Mouse (Mus musculus): ENCODE data around the gene Sspo. TPM values are rescaled to one million over a fixed set of nuclear protein-coding genes. Genes with fewer than 3 reads are reported as not detected.

The Sspo gene
- polyA plus RNA-seq, 1 experiment from 2014 or later: not detected

DNA sequence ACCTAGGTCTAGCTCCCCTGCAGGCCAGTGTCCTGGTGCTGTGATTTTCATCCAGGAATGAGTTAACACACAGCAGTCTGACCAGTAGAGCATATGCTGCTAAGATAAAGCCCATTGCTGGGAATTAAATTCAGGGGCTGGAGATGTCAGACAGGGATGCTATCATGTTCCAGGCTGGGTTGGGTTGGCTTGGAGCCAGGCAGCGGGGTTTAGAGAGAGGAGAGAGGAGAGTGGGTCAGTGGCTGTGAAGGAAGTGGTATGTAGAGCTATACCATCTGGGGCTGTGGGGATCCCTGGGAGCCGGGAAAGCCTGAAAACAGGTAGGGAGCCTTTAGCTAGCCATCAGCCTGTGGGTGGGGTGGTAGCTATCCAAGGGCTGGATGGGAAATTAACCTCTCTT, 82.8 kb downstream of the Sspo start:
- Histone ChIP-seq H3K27ac (no peak overlapping the region), H3K79me2 (ENCODE audit: inconsistent target) (no peaks in the 10 kb centered on the region), H3K36me3 (ENCODE audit: inconsistent target) (no peaks in the 10 kb centered on the region), H3K4me3 (ENCODE audit: inconsistent target) (no peak overlapping the region)
- 91% methylated on average over 2 of the region's 2 CpGs for WGBS (ENCODE audit: missing documents)

DNA sequence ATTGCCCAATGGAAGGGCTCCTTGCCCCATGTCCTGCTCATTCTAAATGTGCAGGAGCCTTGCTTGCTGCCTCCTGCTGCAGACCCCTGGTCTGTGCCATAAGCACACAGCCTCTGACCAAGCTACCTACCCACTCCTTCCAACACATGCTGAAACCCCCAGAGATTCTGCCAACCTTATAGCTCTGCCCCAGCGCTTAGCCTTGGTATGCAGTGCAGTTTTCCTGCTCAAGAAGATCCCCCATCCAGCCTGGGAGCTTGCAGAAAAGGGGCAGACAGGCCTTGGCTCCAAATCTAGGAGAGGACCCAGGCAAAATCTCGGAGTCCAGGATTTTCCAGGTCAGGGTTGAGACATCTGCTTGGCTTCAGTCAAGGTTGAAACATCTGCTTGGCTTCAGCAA, 85.4 kb downstream of the Sspo start:
- no peak overlapping the region for H3K4me3 ChIP-seq (ENCODE audit: inconsistent target)
- no peaks in the 10 kb centered on the region for H3K79me2 ChIP-seq (ENCODE audit: inconsistent target)
- no peak overlapping the region for H3K27ac ChIP-seq
- WGBS (ENCODE audit: missing documents): 100% methylated on average over 2 of the region's 2 CpGs
- H3K36me3 ChIP-seq (ENCODE audit: inconsistent target): no peaks in the 10 kb centered on the region

DNA sequence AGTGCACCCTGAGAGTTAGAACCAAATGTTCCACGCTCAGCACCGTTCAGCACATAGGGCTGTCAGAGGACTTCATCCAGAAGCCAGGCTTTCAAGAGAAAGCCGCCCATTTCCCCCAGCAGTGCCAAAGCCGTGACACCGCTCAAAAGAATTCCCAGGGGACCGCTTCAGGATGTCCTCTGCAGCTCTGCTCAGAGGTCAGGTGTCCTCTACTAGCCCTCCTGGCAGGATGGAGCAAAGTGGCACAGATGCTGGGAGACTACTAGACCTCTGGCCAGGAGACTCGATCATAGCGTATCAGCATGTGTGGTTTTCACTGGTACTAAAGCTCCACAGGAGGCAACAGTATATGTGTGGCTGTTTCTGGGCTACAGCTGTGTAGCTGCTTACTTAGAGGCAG, 86.9 kb downstream of the Sspo start:
- Histone ChIP-seq H3K4me3 (ENCODE audit: inconsistent target) (no peak overlapping the region), H3K27ac (no peak overlapping the region), H3K79me2 (ENCODE audit: inconsistent target) (no peaks in the 10 kb centered on the region), H3K36me3 (ENCODE audit: inconsistent target) (no peaks in the 10 kb centered on the region)
- 93% methylated on average over 8 of the region's 8 CpGs for WGBS (ENCODE audit: missing documents)

DNA sequence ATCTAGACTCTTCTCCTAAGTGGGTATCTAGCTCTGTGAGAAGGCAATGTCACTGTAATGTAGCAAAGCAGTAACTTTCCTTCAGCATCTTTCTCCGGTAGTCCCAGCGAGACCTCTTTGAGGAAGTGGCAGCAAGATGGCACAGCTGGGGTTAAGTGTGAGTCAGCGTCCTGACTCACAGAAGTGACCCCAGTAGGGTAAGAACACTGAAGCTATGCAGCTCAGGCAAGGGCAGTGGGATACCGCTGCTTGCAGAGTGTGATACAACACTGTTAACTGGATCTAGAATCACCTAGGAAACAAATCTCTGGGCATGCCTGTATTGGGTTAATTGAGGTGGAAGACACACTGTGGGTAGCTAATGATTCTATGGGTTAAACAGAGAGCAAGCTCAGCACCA, 88.1 kb downstream of the Sspo start:
- Histone ChIP-seq H3K36me3 (ENCODE audit: inconsistent target) (no peaks in the 10 kb centered on the region), H3K79me2 (ENCODE audit: inconsistent target) (no peaks in the 10 kb centered on the region), H3K27ac (no peak overlapping the region), H3K4me3 (ENCODE audit: inconsistent target) (no peak overlapping the region)
- WGBS (ENCODE audit: missing documents): 8% methylated on average over 4 of the region's 4 CpGs

DNA sequence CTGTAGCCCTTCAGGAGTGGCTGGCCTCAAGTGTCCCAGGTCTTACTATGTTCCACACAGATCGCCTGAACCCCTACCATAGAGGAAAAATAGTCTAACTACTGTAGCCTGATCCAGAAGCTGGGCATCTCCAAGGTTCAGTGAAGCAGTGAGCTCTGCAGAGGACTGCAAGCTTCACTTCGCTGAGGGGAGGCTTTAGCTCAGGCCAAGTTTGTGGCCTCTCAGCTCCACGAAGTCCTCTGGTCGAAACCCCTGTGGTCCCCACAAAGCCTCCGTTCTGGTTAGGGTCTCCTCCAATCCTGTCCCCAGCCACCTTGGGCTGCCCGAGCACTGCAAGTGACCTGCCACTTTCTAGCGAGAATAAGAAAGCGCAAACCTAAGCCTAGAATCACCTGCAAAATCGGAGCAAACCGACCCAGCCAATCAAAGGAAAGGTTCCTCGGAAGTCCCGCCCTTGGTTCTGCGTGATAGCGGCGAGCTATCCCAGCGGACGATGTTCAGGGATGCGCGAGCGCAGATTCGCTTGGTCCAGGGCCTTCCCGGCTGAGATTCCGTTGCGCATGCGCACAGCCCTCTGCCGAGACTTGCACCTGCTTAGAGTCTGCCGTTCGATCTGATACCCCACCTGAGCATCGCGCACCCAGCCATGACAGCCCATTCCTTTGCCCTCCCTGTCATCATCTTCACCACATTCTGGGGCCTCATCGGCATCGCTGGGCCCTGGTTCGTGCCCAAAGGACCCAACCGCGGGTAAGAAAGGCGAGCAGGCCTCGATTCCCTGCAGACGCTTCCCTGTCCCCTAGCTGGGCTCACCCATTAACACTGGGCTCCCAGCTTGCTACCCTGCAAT, 89.3 kb downstream of the Sspo start, which contains the start of gene Atp6v0e2:
Atp6v0e2 (plus strand) TSS at position 511 of the 850 bp plus-strand sequence.
- no peak within 1 kb of the TSS for H3K27ac ChIP-seq
- no peaks in the 10 kb centered on the region for H3K79me2 ChIP-seq (ENCODE audit: inconsistent target)
- H3K36me3 ChIP-seq (ENCODE audit: inconsistent target): no peaks in the 10 kb centered on the region
- no peak within 1 kb of the TSS for H3K4me3 ChIP-seq (ENCODE audit: inconsistent target)
- 70% methylated on average over 38 of the region's 38 CpGs for WGBS (ENCODE audit: missing documents)

DNA sequence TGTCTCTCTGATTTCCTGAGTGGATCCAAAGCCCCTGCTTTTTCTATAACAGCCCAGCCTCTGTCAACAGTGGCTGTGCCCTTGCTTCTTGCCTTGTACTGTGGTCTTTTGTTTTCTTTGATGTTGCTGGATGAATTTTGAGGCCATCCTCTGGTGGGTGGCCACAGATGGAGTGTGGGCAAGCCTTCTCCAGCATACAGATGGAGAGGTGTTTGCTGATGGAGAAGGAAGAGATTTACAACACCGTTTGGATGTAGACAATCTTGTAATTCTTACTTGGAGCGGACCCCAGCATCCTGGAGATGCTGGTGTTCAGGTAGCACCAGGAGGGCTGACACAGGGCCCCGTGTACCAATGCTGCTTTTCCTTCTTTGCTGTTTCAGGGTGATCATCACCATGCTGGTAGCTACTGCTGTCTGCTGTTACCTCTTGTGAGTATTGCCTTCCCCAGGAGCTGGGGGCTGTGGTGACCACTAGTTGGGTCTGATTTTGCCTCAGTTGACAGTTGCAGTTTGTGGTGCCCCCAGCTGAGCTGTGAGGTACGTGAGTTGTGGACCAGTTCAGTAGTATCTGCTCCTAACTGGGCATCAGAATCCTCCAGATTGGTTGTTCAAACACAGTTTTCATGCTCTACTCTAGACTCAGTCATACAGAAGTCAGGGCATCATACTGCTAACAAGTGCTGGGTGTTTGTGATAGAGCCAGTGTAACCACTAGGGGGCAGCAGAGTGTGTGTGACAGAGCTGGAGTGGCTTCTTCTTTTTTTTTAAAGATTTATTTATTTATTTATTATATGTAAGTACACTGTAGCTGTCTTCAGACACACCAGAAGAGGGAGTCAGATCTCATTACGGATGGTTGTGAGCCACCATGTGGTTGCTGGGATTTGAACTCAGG, 91.1 kb downstream of the Sspo start:
- H3K27ac ChIP-seq: no peak overlapping the region
- no peaks in the 10 kb centered on the region for H3K36me3 ChIP-seq (ENCODE audit: inconsistent target)
- H3K4me3 ChIP-seq (ENCODE audit: inconsistent target): no peak overlapping the region
- 83% methylated on average over 4 of the region's 5 CpGs for WGBS (ENCODE audit: missing documents)
- H3K79me2 ChIP-seq (ENCODE audit: inconsistent target): no peaks in the 10 kb centered on the region

DNA sequence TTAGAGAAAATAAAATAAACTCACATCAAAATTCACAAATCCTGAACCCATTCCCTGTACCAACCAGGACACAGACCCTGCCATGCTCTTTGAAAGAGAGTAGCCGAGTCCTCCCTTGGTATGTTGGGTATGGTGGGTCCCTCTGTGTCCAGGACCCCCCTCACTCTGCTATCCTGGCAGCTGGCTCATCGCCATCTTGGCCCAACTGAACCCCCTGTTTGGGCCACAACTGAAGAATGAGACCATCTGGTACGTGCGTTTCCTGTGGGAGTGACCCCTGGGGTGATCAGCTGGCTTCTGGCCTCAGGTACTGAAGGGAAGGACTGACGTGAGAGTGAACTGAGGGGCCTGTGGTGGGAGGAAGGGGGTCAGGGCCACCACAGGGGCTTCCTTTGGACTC, 91.8 kb downstream of the Sspo start:
- Histone ChIP-seq H3K79me2 (ENCODE audit: inconsistent target) (no peaks in the 10 kb centered on the region), H3K4me3 (ENCODE audit: inconsistent target) (no peak overlapping the region), H3K36me3 (ENCODE audit: inconsistent target) (no peaks in the 10 kb centered on the region), H3K27ac (no peak overlapping the region)
- 81% methylated on average over 5 of the region's 5 CpGs for WGBS (ENCODE audit: missing documents)

DNA sequence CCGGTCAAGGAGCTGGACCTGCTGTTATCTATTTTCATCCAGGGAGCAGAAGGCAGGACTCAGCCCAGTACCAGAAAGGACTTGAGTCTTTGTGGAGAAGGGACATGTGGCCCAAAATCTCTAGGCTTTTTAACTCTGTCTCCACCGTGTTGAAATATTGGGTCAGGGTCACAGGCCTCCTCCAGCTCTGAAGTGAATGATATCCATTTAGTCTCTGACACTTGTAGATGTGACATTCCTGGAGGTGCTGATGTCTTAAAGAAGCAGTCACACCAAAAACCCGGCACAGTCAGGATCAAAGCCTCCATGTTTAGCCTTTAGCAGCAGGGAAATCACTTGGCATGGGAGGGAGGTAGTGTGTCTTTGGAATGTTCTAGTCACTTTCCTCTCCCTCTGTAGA, 92.7 kb downstream of the Sspo start:
- Histone ChIP-seq H3K4me3 (ENCODE audit: inconsistent target) (no peak overlapping the region), H3K79me2 (ENCODE audit: inconsistent target) (no peaks in the 10 kb centered on the region), H3K36me3 (ENCODE audit: inconsistent target) (no peaks in the 10 kb centered on the region), H3K27ac (no peak overlapping the region)
- 82% methylated on average over 3 of the region's 3 CpGs for WGBS (ENCODE audit: missing documents)

DNA sequence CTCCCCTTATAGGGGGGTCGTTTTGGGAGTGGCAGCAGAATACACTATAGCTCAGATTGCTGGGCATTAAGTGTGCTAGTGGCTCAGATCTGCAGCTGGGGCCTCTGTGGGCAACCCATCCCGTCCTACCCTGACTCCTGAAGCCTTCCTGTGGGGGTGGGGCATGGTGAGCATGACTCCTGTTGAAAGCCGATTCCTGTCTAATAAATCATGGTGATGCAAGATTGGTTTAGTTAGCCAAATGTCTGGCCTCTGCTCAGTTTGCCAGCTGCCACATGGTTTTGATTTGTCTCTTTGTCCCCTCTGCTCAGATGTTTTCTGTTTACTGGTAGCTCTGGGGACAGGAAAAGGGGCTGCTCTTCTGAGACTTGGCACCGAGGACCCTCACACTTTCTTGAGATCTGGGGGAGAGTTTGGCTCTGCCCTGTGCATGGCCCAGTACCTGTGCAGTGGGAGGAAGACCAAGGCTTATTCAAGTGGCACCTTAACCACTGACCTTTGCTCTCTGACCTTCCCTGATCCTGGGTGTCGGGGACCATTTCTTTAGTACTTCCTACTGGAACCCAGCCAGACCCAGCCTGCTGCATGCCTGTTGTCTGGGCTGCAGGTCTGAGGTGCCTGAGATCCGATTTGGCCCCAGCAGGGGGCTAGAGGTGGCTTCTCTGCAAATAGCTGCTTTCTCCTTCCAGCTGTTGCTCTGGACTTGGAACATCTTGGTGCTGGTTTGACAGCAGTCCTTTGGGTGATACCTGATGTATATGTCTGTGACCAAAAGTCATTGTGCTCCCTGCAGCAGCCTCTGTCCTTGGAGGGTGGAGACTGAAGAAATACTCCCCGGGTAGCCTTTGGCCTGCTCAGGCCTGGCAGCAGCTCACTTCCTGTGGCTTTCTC, 93.8 kb downstream of the Sspo start:
- no peaks in the 10 kb centered on the region for H3K36me3 ChIP-seq (ENCODE audit: inconsistent target)
- H3K4me3 ChIP-seq (ENCODE audit: inconsistent target): no peak overlapping the region
- 17% methylated on average over 7 of the region's 7 CpGs for WGBS (ENCODE audit: missing documents)

DNA sequence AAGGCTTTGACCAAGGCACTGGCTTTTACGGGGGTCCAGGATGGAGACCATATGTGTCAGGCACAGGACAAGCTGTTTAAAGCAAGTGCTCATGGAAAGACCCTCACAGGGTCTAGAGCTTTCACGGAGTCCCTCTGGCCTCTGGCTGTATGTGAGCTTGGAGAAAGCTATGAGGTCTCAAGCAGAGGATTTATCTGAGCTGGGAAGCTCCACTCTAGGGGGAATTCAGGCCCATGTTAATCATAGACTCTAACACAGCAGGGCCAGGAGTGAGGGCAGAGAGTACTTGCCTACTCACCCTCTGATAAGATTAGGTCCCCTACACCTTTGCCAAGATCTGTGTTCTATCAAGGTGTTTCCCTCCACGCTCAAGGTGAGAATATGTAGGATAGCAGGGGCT, 94.6 kb downstream of the Sspo start:
- H3K27ac ChIP-seq: no peak overlapping the region
- H3K4me3 ChIP-seq (ENCODE audit: inconsistent target): no peak overlapping the region
- no peaks in the 10 kb centered on the region for H3K36me3 ChIP-seq (ENCODE audit: inconsistent target)
- 90% methylated on average over 3 of the region's 3 CpGs for WGBS (ENCODE audit: missing documents)
- no peaks in the 10 kb centered on the region for H3K79me2 ChIP-seq (ENCODE audit: inconsistent target)

More for the DNA sequence above, 93.8 kb downstream of the Sspo start:
- H3K27ac ChIP-seq: no peak overlapping the region
- H3K79me2 ChIP-seq (ENCODE audit: inconsistent target): no peaks in the 10 kb centered on the region

DNA sequence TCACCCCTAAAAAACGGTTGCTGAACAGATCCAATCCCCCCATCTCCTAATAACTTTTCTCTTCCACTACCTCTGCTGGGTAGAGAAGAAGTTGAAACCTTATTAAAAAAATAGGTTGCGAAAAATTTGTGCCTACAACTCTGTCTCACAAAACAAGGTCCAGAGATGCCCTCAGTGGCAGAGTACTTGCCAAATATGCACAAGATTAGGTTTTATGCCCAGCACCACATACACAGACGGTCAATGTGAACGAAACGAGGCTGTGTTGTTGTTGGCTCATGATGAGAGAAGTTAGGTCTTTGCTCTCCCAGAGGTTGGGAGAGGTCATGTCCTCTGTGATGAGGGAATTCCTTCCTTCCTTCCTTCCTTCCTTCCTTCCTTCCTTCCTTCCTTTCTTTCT, 97.2 kb downstream of the Sspo start:
- no peak overlapping the region for H3K4me3 ChIP-seq (ENCODE audit: inconsistent target)
- H3K36me3 ChIP-seq (ENCODE audit: inconsistent target): no peaks in the 10 kb centered on the region
- H3K27ac ChIP-seq: no peak overlapping the region
- 92% methylated on average over 5 of the region's 5 CpGs for WGBS (ENCODE audit: missing documents)
- no peaks in the 10 kb centered on the region for H3K79me2 ChIP-seq (ENCODE audit: inconsistent target)

DNA sequence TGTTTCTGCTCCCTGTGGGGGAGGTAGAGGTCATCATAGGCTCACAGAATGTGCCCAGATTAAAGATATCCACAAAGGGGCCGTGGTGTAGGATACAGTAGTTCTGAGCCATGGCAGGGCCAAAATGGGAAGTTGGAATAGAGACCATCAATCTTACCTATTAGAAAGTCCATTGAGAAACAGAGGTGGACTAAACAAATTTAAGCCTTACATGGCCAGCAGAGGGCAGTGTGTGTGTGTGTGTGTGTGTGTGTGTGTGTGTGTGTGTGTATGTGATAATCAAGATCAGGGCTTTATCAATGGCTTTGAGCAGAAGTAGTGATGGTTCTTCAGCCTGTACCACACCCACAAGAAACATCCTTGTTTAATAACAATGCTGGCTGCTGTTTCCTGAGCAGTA, 98.2 kb downstream of the Sspo start:
- no peak overlapping the region for H3K27ac ChIP-seq
- no peaks in the 10 kb centered on the region for H3K79me2 ChIP-seq (ENCODE audit: inconsistent target)
- 0% methylated on average over 1 of the region's 1 CpGs for WGBS (ENCODE audit: missing documents)
- no peak overlapping the region for H3K4me3 ChIP-seq (ENCODE audit: inconsistent target)
- no peaks in the 10 kb centered on the region for H3K36me3 ChIP-seq (ENCODE audit: inconsistent target)

DNA sequence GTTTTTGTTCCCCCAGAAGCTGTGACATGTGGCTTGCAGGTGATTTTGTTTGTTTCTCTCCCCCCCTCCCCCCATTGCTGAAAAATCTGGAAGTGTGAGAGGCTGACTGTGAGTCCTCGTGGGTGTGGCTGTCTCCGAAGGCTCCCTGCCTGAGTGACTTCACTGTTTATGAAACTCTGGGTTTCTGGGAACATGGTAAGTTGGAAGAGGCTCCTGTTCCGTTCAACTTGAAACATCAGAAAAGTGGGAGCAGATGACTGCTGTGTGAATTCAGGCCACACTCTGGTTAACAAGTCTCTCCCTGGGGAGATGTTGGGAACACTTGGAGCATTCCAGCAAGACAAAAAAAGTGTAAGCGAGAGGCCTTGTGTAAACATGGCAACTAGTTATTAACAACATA, 98.8 kb downstream of the Sspo start:
- no peaks in the 10 kb centered on the region for H3K36me3 ChIP-seq (ENCODE audit: inconsistent target)
- H3K79me2 ChIP-seq (ENCODE audit: inconsistent target): no peaks in the 10 kb centered on the region
- H3K27ac ChIP-seq: no peak overlapping the region
- no peak overlapping the region for H3K4me3 ChIP-seq (ENCODE audit: inconsistent target)
- WGBS (ENCODE audit: missing documents): 81% methylated on average over 4 of the region's 4 CpGs

DNA sequence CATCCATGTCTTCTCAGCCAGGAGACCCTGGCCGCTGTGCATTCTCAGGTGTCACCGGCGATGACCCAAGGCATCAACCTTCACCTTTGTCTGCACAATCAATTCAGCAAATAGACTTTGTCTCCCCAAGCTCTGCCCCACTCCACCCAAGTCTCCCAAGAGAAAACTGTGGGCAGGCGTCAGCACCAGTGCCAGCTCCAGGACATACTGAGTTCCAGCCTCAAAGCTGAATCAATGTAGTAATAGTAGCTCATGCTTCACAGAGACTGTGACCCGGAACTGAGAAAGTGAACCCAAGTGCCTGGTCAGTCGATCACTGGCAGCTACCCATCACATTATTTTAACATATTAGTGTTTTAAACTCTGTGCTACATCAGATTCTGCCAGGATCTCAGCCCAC, 100.3 kb downstream of the Sspo start:
- 84% methylated on average over 6 of the region's 6 CpGs for WGBS (ENCODE audit: missing documents)
- H3K27ac ChIP-seq: no peak overlapping the region

More for the DNA sequence above, 100.3 kb downstream of the Sspo start:
- no peaks in the 10 kb centered on the region for H3K36me3 ChIP-seq (ENCODE audit: inconsistent target)
- H3K4me3 ChIP-seq (ENCODE audit: inconsistent target): no peak overlapping the region
- H3K79me2 ChIP-seq (ENCODE audit: inconsistent target): no peaks in the 10 kb centered on the region
